Mouse (Mus musculus): ENCODE measurements at regions not wholly inside any gene's neighbourhood (a gene's known extent, or its start where the extent isn't known, plus 50 kb on each side); places are given as distances from the start of the nearest gene placed in this dataset.

- TF ChIP-seq CTCF (conservative IDR thresholded peaks at IDR 0.05; ENCODE audit: low read length) = no peak
- no peak for TF ChIP-seq NANOG (IDR thresholded peaks at IDR 0.05; ENCODE audit: borderline replicate concordance, low read length)
Measured at GRCm38 (mm10) chr4:55960063-55960462, 427.8 kb upstream of the Klf4 start.

All from E14TG2a.4 (cell line).